Mouse (Mus musculus) liver, embryonic 14.5 days (tissue): ENCODE results near the gene Inka1.

Experiments used
- CTCF ChIP-seq: IDR thresholded peaks from 2 replicates; pipeline ENCODE4 v1.5.1; 2016; ENCODE audit warnings: antibody characterized with exemption, low read depth, control low read depth
- EP300 ChIP-seq: IDR thresholded peaks from 2 replicates; pipeline ENCODE4 v1.6.1; 2016; ENCODE audit warnings: antibody characterized with exemption, low read depth

DNA sequence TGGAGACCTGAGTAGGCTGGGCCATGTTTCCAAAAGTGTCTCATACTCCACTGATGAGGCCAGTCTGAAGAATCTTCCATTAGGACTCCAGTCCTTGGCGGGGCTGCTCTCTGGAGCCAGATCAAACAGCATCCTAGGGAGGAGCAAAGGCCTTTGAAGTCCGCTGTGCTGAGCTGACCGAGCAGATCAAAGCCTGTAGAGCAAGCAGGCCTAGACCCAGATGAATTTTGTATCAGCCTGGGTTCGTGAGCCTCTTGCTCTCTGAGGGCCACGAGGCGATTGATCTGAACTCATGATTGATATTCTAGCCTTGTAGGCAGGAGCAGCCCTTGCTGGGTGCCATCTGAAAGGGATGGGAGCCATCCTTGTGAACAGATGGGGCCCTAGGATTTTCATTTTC is 25.8 kb downstream of the Inka1 start:
- TF ChIP-seq CTCF (no peak), EP300 (no peak)
